Mouse (Mus musculus) limb, embryonic 15.5 days (tissue): ENCODE results near the gene Pars2. TPM values are rescaled to one million over a fixed set of nuclear protein-coding genes. Genes with fewer than 3 reads are reported as not detected.

Experiments
- polyA plus RNA-seq: library from polyadenylated mRNA; unstranded; fragments of >200 nt; fragmentation: Nextera tagmentation; extraction: Ambion mirVana; gene quantifications from 2 replicates; pipeline ENCODE4 v1.2.1, GENCODE M21; 2015

Pars2 gene
- polyA plus RNA-seq, 1 experiment from 2014 or later: 14.0 TPM

Other genes with a start within 250 kb of the Pars2 start
- gene Pcsk9, start 186.7 kb upstream of the Pars2 start, polyA plus RNA-seq: 5.5 and 6.5 TPM in 2 replicates
- gene Bsnd, start 158.8 kb upstream of the Pars2 start, polyA plus RNA-seq: not detected in 2 replicates
- gene Dhcr24, start 90.0 kb upstream of the Pars2 start, polyA plus RNA-seq: 5.6 and 6.2 TPM in 2 replicates
- gene Lexm, start 33.8 kb upstream of the Pars2 start, polyA plus RNA-seq: not detected in 2 replicates
- 18.7 and 19.2 TPM in 2 replicates for gene Ttc22, start 28.6 kb upstream of the Pars2 start, polyA plus RNA-seq
- gene Ttc4, start 27.9 kb downstream of the Pars2 start, polyA plus RNA-seq: 89.0 and 92.3 TPM in 2 replicates
- 0.15 and 0.29 TPM in 2 replicates for gene Mroh7, start 79.9 kb downstream of the Pars2 start, polyA plus RNA-seq
- gene Fam151a, start 82.8 kb downstream of the Pars2 start, polyA plus RNA-seq: 0.57 and 0.65 TPM in 2 replicates
- gene Acot11, start 153.9 kb downstream of the Pars2 start, polyA plus RNA-seq: 4.0 and 4.8 TPM in 2 replicates